Mouse (Mus musculus): ENCODE data around the gene Kif2c. TPM values are rescaled to one million over a fixed set of nuclear protein-coding genes. Genes with fewer than 3 reads are reported as not detected.

Gene Kif2c
- total RNA-seq (2012; rRNA removed) = 32.6 and 36.7 TPM in 2 replicates
- polyA plus RNA-seq (2012; ENCODE audit: insufficient read depth in 1 of 2, insufficient read length in 2 of 2, low read depth in 1 of 2, low replicate concordance in 2 of 2, missing spikeins in 1 of 2) = 10 to 100 TPM in 1 of 2 experiments, not detected in 1; 45.1 TPM

GRCm38 (mm10) chr4:117181863-117182758 lies at the start of gene Kif2c:
Kif2c (minus strand) TSS chr4:117182639.
- Histone ChIP-seq H3K36me3 (ENCODE audit: control insufficient read depth in 1 of 2, insufficient read depth in 2 of 2, low read length in 2 of 2) (peaks cover 0 to 16% of the 10 kb centered on the region in 2 experiments; a peak in 3 of 4 replicates), H3K9me3 (replicated peaks; ENCODE audit: insufficient read depth, low read length) (no peaks in the 10 kb centered on the region), H3K9ac (ENCODE audit: control insufficient read depth, low read depth, low read length, poor library complexity, severe bottlenecking) (peak within 1 kb of the TSS; percentile 77), H3K4me3 (ENCODE audit: control insufficient read depth in 1 of 2, insufficient read depth in 1 of 2, low read depth in 2 of 2, low read length in 2 of 2) (peak within 1 kb of the TSS; percentile 75 to 77), H3K4me1 (ENCODE audit: control insufficient read depth in 1 of 2, insufficient read depth in 2 of 2, low read length in 2 of 2) (peaks cover 7 to 10% of the 10 kb centered on the region in 2 experiments; a peak in 3 of 4 replicates), H3K27ac (ENCODE audit: control insufficient read depth, low read depth, low read length) (peak within 1 kb of the TSS; percentile 85), H3K79me2 (ENCODE audit: control insufficient read depth, insufficient read depth, low read length, poor library complexity) (peaks cover 12% of the 10 kb centered on the region), H3K27me3 (ENCODE audit: control insufficient read depth in 1 of 2, insufficient read depth in 2 of 2, low read length in 2 of 2) (no peaks in the 10 kb centered on the region)
- TF ChIP-seq TBP (IDR thresholded peaks at IDR 0.05; ENCODE audit: low read depth, low read length) (peak; percentile 91), NELFE (IDR thresholded peaks at IDR 0.05; ENCODE audit: low read depth, low read length) (no peak), POLR2A (IDR thresholded peaks at IDR 0.05; ENCODE audit: control insufficient read depth in 1 of 2, insufficient read depth in 1 of 2, low read depth in 1 of 2, low read length in 2 of 2, poor library complexity in 1 of 2) (peak; percentile 29 to 83; a peak in 2 of 4 replicates)
- peak; percentile 97 for DNase-seq (ENCODE audit: low read depth, low spot score)

- no peak for DNase-seq (ENCODE audit: low read depth, low spot score)
Measured at GRCm38 (mm10) chr4:117231208-117231607, 48.8 kb upstream of the Kif2c start.

DNA sequence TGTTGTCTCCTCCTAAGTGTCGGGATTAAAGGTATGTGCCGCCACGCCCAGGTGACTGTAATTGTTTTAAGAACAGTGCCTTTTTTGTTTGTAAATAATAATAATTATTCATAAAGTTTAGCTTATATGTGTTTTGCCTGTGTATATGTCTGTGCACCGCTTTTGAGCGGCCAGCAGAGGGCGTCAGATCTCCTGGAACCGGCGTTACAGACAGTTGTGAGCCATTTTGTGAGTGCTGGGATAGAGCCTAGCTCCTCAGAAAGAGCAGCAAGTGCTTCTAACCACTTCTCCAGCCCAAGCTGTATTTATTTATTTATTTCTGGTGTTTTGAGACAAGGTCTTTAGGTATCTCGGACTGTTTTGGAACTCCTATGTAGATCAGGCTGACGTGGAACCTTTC lies 47.9 kb upstream of the Kif2c start:
- Histone ChIP-seq H3K79me2 (ENCODE audit: control insufficient read depth, insufficient read depth, low read length, poor library complexity) (no peaks in the 10 kb centered on the region), H3K9me3 (replicated peaks; ENCODE audit: insufficient read depth, low read length) (no peaks in the 10 kb centered on the region), H3K9ac (ENCODE audit: control insufficient read depth, low read depth, low read length, poor library complexity, severe bottlenecking) (no peak overlapping the region), H3K36me3 (ENCODE audit: control insufficient read depth in 1 of 2, insufficient read depth in 2 of 2, low read length in 2 of 2) (no peaks in the 10 kb centered on the region), H3K4me3 (ENCODE audit: control insufficient read depth in 1 of 2, insufficient read depth in 1 of 2, low read depth in 2 of 2, low read length in 2 of 2) (no peak overlapping the region), H3K27me3 (ENCODE audit: control insufficient read depth in 1 of 2, insufficient read depth in 2 of 2, low read length in 2 of 2) (peaks cover 9 to 10% of the 10 kb centered on the region in 2 experiments; a peak in 3 of 4 replicates), H3K27ac (ENCODE audit: control insufficient read depth, low read depth, low read length) (no peak overlapping the region), H3K4me1 (ENCODE audit: control insufficient read depth in 1 of 2, insufficient read depth in 2 of 2, low read length in 2 of 2) (no peaks in the 10 kb centered on the region)
- peak; percentile 69 for DNase-seq (ENCODE audit: low read depth, low spot score)
- TF ChIP-seq SMC3 (IDR thresholded peaks at IDR 0.05; ENCODE audit: low read depth, low read length) (peak; percentile 71), CTCF (IDR thresholded peaks at IDR 0.05 in 2 of 3, conservative IDR thresholded peaks at IDR 0.05 in 1 of 3; ENCODE audit: control insufficient read depth in 1 of 3, insufficient read depth in 1 of 3, low read depth in 2 of 3, low read length in 3 of 3, poor library complexity in 1 of 3, severe bottlenecking in 1 of 3) (peak; percentile 58 to 86 (median 81)), UBTF (IDR thresholded peaks at IDR 0.05; ENCODE audit: borderline replicate concordance, insufficient read depth, low read depth, low read length) (no peak), RAD21 (IDR thresholded peaks at IDR 0.05; ENCODE audit: low read depth, low read length) (peak; percentile 68), ZC3H11A (IDR thresholded peaks at IDR 0.05; ENCODE audit: low read depth, low read length) (peak; percentile 47; the same call in 1 of the 2 replicates), POLR2AphosphoS5 (IDR thresholded peaks at IDR 0.05; ENCODE audit: borderline replicate concordance, low read depth, low read length) (no peak)

More at GRCm38 (mm10) chr4:117231208-117231607, 48.8 kb upstream of the Kif2c start:
- H3K79me2 ChIP-seq (ENCODE audit: control insufficient read depth, insufficient read depth, low read length, poor library complexity) = no peaks in the 10 kb centered on the region
- TF ChIP-seq UBTF (IDR thresholded peaks at IDR 0.05; ENCODE audit: borderline replicate concordance, insufficient read depth, low read depth, low read length) (no peak), CHD1 (IDR thresholded peaks at IDR 0.05; ENCODE audit: low read depth, low read length) (no peak), ELF1 (IDR thresholded peaks at IDR 0.05; ENCODE audit: low read depth, low read length) (no peak), ZNF384 (IDR thresholded peaks at IDR 0.05; ENCODE audit: low read depth, low read length) (no peak), MAX (IDR thresholded peaks at IDR 0.05; ENCODE audit: low read length) (no peak), EP300 (IDR thresholded peaks at IDR 0.05; ENCODE audit: low read depth in 1 of 2, low read length in 2 of 2) (no peak), CHD2 (IDR thresholded peaks at IDR 0.05; ENCODE audit: low read length) (no peak), SIN3A (IDR thresholded peaks at IDR 0.05; ENCODE audit: low read length) (no peak), MYC (IDR thresholded peaks at IDR 0.05; ENCODE audit: low read depth, low read length) (no peak)
- no peak overlapping the region for H3K4me3 ChIP-seq (ENCODE audit: control insufficient read depth in 1 of 2, insufficient read depth in 1 of 2, low read depth in 2 of 2, low read length in 2 of 2)
- peaks cover 7 to 10% of the 10 kb centered on the region in 2 experiments; a peak in 3 of 4 replicates for H3K27me3 ChIP-seq (ENCODE audit: control insufficient read depth in 1 of 2, insufficient read depth in 2 of 2, low read length in 2 of 2)
- H3K27ac ChIP-seq (ENCODE audit: control insufficient read depth, low read depth, low read length) = no peak overlapping the region
- H3K9ac ChIP-seq (ENCODE audit: control insufficient read depth, low read depth, low read length, poor library complexity, severe bottlenecking) = no peak overlapping the region
- no peaks in the 10 kb centered on the region for H3K36me3 ChIP-seq (ENCODE audit: control insufficient read depth in 1 of 2, insufficient read depth in 2 of 2, low read length in 2 of 2)
- H3K4me1 ChIP-seq (ENCODE audit: control insufficient read depth in 1 of 2, insufficient read depth in 2 of 2, low read length in 2 of 2) = no peaks in the 10 kb centered on the region
- H3K9me3 ChIP-seq (replicated peaks; ENCODE audit: insufficient read depth, low read length) = no peaks in the 10 kb centered on the region
